Mouse (Mus musculus): ENCODE measurements around the gene Nploc4. TPM values are rescaled to one million over a fixed set of nuclear protein-coding genes. Genes with fewer than 3 reads are reported as not detected.

Gene Nploc4
- polyA plus RNA-seq, 1 experiment from 2014 or later = 51.4 TPM

DNA sequence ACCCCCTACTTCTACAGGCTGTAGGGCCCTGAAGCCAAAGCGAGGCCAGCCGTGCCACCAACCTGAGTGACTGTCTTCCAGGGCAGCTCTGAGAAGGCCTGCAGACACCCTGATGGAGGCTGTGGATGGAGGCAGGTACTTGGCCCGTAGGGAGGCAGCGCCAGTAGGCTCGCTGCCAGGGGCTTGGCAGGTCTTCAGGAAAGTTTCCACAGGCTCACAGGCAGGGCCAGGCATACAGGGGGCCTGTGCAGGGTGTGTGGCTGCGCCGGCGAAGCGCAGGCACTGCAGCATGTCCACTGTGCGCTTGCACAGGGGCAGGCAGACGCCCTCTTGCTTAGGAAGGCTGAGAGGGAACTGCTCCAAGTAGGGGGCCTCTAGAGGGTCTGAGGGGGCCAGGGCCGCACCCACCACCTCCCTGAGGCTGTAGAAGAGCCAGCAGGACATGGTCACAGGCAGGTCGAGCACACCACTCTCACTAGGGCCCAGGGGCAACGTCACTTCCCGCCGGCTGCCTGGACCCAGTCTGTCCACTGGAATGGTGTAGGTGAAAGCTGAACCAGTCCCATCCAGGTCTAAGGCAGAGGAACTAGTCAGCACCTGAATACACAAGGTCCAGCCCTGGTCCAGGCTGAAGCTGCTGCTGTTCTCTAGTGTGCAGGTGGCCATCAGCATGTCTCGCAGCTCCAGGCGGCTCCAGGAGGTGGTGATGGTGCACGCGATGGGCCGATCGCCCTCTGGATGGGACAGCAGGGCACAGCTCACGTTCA is 63.5 kb downstream of the Nploc4 start:
- peaks cover 5% of the 10 kb centered on the region for H3K4me1 ChIP-seq (ENCODE audit: insufficient read depth)
- H3K9me3 ChIP-seq (ENCODE audit: low read depth, low read length) = no peaks in the 10 kb centered on the region
- no peak for ATAC-seq (ENCODE audit: insufficient read depth)
- peaks cover 70% of the 10 kb centered on the region for H3K36me3 ChIP-seq (ENCODE audit: insufficient read depth)
- whole genome bisulfite sequencing = 87% methylated on average over 23 of the region's 23 CpGs
- peak; percentile 35 for DNase-seq
- TF ChIP-seq CTCF (IDR thresholded peaks at IDR 0.05; ENCODE audit: low read depth) = no peak
- no peak overlapping the region for H3K4me3 ChIP-seq (ENCODE audit: low read depth, low read length)
- H3K4me2 ChIP-seq = no peak overlapping the region
- no peak overlapping the region for H3K9ac ChIP-seq
- no peaks in the 10 kb centered on the region for H3K27me3 ChIP-seq (ENCODE audit: insufficient read depth, low read length)
- H3K27ac ChIP-seq (ENCODE audit: low read depth) = no peak overlapping the region

DNA sequence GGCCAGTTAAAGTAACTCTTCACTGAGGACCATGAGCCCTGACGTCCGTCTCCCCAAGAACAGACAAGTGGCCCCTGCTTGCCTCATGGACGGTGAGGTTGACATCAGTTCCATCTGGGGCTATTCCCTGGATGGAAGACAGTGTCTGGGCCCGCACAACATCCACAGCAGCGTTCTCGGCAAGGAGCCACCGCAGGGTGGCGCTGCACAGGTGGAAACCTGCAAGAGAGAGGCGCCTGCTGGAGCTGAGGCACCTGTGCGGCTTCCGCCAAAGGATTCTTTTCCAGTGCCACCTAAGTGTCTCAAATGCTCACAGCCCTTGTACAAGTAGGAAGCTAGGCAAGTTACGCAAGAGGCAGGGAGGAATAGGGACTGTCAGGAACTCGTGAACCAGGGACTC is 64.5 kb downstream of the Nploc4 start:
- WGBS = 57% methylated on average over 13 of the region's 13 CpGs
- H3K4me3 ChIP-seq (ENCODE audit: low read depth, low read length) = no peak overlapping the region
- H3K27me3 ChIP-seq (ENCODE audit: insufficient read depth, low read length) = no peaks in the 10 kb centered on the region
- H3K4me1 ChIP-seq (ENCODE audit: insufficient read depth) = peaks cover 5% of the 10 kb centered on the region
- H3K36me3 ChIP-seq (ENCODE audit: insufficient read depth) = peaks cover 74% of the 10 kb centered on the region
- DNase-seq (no peak), ATAC-seq (ENCODE audit: insufficient read depth) (no peak)
- no peak overlapping the region for H3K9ac ChIP-seq
- no peaks in the 10 kb centered on the region for H3K9me3 ChIP-seq (ENCODE audit: low read depth, low read length)
- no peak overlapping the region for H3K4me2 ChIP-seq
- H3K27ac ChIP-seq (ENCODE audit: low read depth) = no peak overlapping the region
- TF ChIP-seq CTCF (IDR thresholded peaks at IDR 0.05; ENCODE audit: low read depth) = peak; percentile 40; the same call in 1 of the 2 replicates

DNA sequence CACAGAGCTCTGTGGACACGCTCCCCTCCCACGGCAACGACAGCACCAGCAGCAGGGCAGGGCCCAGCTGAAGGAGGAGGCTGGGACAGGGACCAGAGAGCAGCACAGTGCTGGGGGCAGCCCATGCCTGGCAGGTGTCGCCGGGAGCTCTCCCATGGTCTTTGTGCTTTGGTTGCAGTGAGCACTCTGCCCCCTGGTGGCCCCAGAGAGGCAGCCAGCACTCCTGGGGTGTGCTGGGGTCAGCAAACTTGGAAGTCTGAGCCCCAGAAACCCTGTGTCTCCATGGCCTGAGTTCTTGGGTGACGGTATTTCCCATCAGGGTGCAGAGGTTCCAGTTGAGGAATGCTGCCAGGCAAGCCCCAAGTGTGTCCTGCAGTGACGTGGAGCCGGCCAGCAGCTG is 67.9 kb downstream of the Nploc4 start:
- 28% methylated on average over 8 of the region's 8 CpGs for WGBS
- peaks cover 51% of the 10 kb centered on the region for H3K36me3 ChIP-seq (ENCODE audit: insufficient read depth)
- no peak overlapping the region for H3K27ac ChIP-seq (ENCODE audit: low read depth)
- H3K9ac ChIP-seq = no peak overlapping the region
- H3K4me3 ChIP-seq (ENCODE audit: low read depth, low read length) = no peak overlapping the region
- peak; percentile 80 for DNase-seq
- H3K27me3 ChIP-seq (ENCODE audit: insufficient read depth, low read length) = no peaks in the 10 kb centered on the region
- peak; percentile 76 for ATAC-seq (ENCODE audit: insufficient read depth)
- TF ChIP-seq CTCF (IDR thresholded peaks at IDR 0.05; ENCODE audit: low read depth) = peak; percentile 91
- no peaks in the 10 kb centered on the region for H3K9me3 ChIP-seq (ENCODE audit: low read depth, low read length)
- H3K4me2 ChIP-seq = no peak overlapping the region
- no peaks in the 10 kb centered on the region for H3K4me1 ChIP-seq (ENCODE audit: insufficient read depth)

DNA sequence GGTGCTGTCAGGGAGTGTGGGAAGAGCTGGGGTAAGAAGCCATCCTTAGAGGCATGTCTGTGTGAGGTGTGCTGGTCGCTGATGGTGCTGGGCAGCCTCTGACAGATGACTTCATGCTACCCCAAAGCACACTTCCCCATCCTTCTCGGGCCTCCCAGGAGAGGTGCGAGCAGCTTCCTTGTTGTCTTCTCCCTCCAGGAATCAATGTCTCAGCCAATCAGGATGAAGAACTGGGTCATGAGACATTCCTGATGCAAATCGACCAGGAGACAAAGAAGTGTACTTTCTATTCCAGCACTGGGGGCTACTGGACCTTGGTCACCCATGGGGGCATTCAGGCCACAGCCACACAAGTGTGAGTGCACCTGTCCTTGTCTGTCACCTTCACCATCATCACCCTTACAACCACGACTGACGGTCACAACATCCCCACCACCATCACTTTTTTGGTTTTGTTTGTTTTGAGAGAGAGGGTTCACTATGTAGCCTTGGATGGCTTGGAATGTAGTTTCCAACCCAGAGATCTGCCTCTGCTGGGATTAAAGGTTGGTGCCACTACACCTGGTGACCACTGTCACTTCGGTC is 71.0 kb downstream of the Nploc4 start:
- DNase-seq (no peak), ATAC-seq (ENCODE audit: insufficient read depth) (no peak)
- Histone ChIP-seq H3K27me3 (ENCODE audit: insufficient read depth, low read length) (no peaks in the 10 kb centered on the region), H3K4me2 (no peak overlapping the region), H3K9me3 (ENCODE audit: low read depth, low read length) (no peaks in the 10 kb centered on the region), H3K9ac (no peak overlapping the region), H3K27ac (ENCODE audit: low read depth) (no peak overlapping the region), H3K36me3 (ENCODE audit: insufficient read depth) (peaks cover 20% of the 10 kb centered on the region), H3K4me3 (ENCODE audit: low read depth, low read length) (no peak overlapping the region), H3K4me1 (ENCODE audit: insufficient read depth) (no peaks in the 10 kb centered on the region)
- 27% methylated on average over 7 of the region's 7 CpGs for WGBS
- no peak for TF ChIP-seq CTCF (IDR thresholded peaks at IDR 0.05; ENCODE audit: low read depth)

DNA sequence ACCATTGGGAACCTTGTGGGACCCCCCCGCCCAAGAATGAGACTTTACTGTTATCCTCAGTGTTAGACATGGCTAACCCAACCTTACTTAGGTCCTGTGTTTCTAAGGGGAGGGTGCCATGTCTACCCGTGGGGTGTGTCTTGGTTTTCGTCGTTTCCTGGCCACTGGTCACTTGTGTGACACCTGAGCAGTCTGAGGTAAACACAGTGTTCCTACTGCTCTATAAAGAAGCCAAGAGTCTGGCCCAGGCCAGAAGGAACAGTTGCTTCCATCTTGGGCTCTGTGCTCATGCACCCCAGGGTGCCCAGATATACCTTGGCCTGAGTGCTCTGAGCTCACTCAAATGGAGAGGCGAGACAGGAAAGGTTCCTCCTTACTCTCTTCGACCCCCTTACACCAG is 74.6 kb downstream of the Nploc4 start:
- no peak for ATAC-seq (ENCODE audit: insufficient read depth)
- Histone ChIP-seq H3K4me3 (ENCODE audit: low read depth, low read length) (no peak overlapping the region), H3K4me1 (ENCODE audit: insufficient read depth) (peaks cover 14% of the 10 kb centered on the region; the same call in 1 of the 2 replicates)

DNA sequence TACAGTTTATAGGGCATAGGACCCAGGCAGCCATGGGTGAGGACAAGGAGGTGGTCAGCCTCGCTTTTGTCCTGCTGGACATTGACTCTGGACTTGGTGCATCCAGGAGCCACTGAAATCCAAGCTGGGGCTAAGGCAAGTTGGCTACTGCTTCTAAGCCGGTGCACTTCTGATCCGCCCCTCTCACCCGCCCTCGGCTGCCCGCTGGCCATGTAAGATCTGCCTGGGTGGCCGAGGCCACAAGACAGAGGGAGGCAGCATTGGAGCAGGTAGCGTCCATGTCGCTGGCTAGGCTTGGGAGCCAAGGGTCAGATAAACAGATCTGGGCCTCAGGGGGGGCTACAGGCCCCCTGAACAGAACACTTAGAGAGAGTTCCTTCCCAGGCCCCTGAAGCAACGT is 76.2 kb downstream of the Nploc4 start, which contains the start of gene Fscn2:
Gene Fscn2 (plus strand): TSS at position 240 of the 400 bp plus-strand sequence.
- no peak within 1 kb of the TSS for H3K4me3 ChIP-seq (ENCODE audit: low read depth, low read length)
- H3K9ac ChIP-seq = no peak within 1 kb of the TSS
- ATAC-seq (ENCODE audit: insufficient read depth) = no peak
- no peak within 1 kb of the TSS for H3K4me2 ChIP-seq
- peaks cover 21% of the 10 kb centered on the region for H3K4me1 ChIP-seq (ENCODE audit: insufficient read depth)
- no peaks in the 10 kb centered on the region for H3K36me3 ChIP-seq (ENCODE audit: insufficient read depth)
- no peaks in the 10 kb centered on the region for H3K27me3 ChIP-seq (ENCODE audit: insufficient read depth, low read length)
- H3K27ac ChIP-seq (ENCODE audit: low read depth) = no peak within 1 kb of the TSS
- TF ChIP-seq CTCF (IDR thresholded peaks at IDR 0.05; ENCODE audit: low read depth) = no peak
- WGBS = 62% methylated on average over 10 of the region's 10 CpGs
- DNase-seq = no peak
- no peaks in the 10 kb centered on the region for H3K9me3 ChIP-seq (ENCODE audit: low read depth, low read length)

More for the DNA sequence above, 74.6 kb downstream of the Nploc4 start:
- Histone ChIP-seq H3K9ac (no peak overlapping the region), H3K9me3 (ENCODE audit: low read depth, low read length) (no peaks in the 10 kb centered on the region), H3K4me2 (no peak overlapping the region), H3K27me3 (ENCODE audit: insufficient read depth, low read length) (no peaks in the 10 kb centered on the region), H3K27ac (ENCODE audit: low read depth) (no peak overlapping the region), H3K36me3 (ENCODE audit: insufficient read depth) (no peaks in the 10 kb centered on the region)
- DNase-seq = no peak
- WGBS = 80% methylated on average over 6 of the region's 6 CpGs
- no peak for TF ChIP-seq CTCF (IDR thresholded peaks at IDR 0.05; ENCODE audit: low read depth)

DNA sequence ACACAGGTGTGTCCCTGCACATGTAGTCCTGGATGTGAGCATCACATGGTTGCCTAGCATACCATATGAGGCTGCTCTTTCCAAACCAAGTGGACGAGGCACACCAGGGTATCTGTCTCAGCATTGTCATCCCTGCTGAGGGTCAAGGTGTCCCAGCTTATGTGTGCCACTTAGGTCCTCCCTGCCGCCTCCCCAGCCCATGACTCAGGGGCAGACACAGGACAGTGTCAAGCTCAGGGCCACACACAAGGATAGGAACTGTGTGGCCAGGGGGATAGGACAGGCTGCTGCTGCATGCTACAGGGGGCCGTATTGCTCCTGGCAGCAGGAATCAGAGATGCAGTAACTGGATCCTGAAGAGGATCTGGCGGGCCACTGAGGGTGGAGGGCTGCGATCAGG is 76.8 kb downstream of the Nploc4 start:
- H3K27ac ChIP-seq (ENCODE audit: low read depth) = no peak overlapping the region
- no peak for ATAC-seq (ENCODE audit: insufficient read depth)

More for the DNA sequence above, 76.8 kb downstream of the Nploc4 start:
- Histone ChIP-seq H3K36me3 (ENCODE audit: insufficient read depth) (no peaks in the 10 kb centered on the region), H3K4me2 (no peak overlapping the region), H3K9ac (no peak overlapping the region), H3K27me3 (ENCODE audit: insufficient read depth, low read length) (no peaks in the 10 kb centered on the region), H3K9me3 (ENCODE audit: low read depth, low read length) (no peaks in the 10 kb centered on the region), H3K4me1 (ENCODE audit: insufficient read depth) (peaks cover 21% of the 10 kb centered on the region), H3K4me3 (ENCODE audit: low read depth, low read length) (no peak overlapping the region)
- 79% methylated on average over 5 of the region's 5 CpGs for WGBS
- no peak for DNase-seq
- TF ChIP-seq CTCF (IDR thresholded peaks at IDR 0.05; ENCODE audit: low read depth) = no peak
